Mouse (Mus musculus): Measurements from ENCODE around the gene Tipin. TPM values are rescaled to one million over a fixed set of nuclear protein-coding genes. Genes with fewer than 3 reads are reported as not detected.

Tipin gene
- 278 and 306 TPM in 2 replicates for polyA plus RNA-seq (2014; fragmentation: Nextera tagmentation; extraction: Ambion mirVana)

DNA sequence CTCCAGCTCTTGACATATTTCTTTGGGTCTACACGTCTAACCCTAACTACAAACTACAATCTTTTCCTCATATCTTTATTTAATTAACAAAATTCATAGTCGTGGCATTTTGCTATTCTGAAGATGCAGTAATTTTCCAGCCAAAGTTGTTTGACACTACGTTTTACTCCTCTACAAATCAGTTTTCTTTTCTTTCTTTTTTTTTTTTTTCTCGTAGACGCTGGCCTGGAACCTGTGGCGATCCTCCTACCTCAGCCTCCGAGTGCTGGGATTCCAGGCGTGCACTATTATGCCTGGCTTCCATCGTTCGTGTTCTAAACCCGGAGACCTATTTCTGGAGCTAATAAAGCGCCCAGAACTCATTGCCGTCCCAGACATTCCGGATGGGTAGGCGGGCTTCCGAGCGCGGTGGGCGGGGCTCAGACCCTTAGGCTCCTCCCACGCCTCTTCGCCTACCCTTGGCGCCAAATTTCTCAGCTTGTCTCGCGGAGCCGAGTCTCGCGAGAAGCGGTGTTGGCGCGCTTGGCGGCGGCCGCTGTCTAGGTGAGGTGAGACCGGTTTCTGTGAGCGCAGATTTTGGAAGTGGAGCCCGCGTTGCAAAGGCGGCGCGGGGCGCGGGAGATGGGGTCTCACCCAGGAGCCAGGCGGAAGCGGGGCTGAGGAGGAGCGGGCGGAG, at the start of gene Tipin:
Gene Tipin (plus strand): TSS at position 477 of the 676 bp plus-strand sequence.
- DNase-seq (ENCODE audit: low spot score) (peak; percentile 98), ATAC-seq (replicated peaks; ENCODE audit: insufficient number of reproducible peaks, low FRiP score, low TSS enrichment, low read depth) (peak; percentile 91)
- peak within 1 kb of the TSS; percentile 47 for H3K4me2 ChIP-seq (ENCODE audit: low read depth, low read length)
- H3K27me3 ChIP-seq (ENCODE audit: control insufficient read depth, insufficient read depth, low read length) = no peaks in the 10 kb centered on the region
- peak within 1 kb of the TSS; percentile 71 for H3K4me3 ChIP-seq (ENCODE audit: low read depth, low read length)
- 3% methylated on average over 46 of the region's 46 CpGs for WGBS
- H3K9me3 ChIP-seq (replicated peaks; ENCODE audit: control insufficient read depth, low read length) = no peaks in the 10 kb centered on the region
- H3K27ac ChIP-seq (replicated peaks; ENCODE audit: low read depth, low read length) = peak within 1 kb of the TSS; percentile 90
- H3K36me3 ChIP-seq (replicated peaks; ENCODE audit: control insufficient read depth, insufficient read depth, low read depth, low read length) = no peaks in the 10 kb centered on the region
- H3K4me1 ChIP-seq (ENCODE audit: control insufficient read depth, insufficient read depth, low read length) = no peaks in the 10 kb centered on the region
- peak within 1 kb of the TSS; percentile 91 for H3K9ac ChIP-seq (replicated peaks; ENCODE audit: low read length)

DNA sequence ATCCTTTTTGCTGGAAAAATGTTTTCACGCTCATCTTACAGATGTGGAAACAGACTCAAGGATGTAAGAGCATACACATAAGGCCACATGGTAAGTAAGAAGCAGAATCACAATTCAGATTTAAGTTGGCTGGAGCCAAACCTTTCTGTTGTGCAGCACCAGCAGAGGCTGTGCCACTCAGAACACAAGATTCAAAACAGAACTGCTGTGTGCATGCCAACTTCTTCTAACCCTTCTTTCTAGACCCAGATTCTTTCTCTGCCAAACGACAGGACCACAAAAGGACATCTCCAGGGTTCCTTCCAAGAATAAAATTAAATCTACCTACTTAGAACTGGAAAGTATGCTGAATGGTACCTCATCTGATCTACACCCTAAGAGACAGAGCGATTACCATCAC, 49.7 kb upstream of the Tipin start:
- Histone ChIP-seq H3K27ac (replicated peaks; ENCODE audit: low read depth, low read length) (peak overlapping the region; percentile 41; the same call in 1 of the 2 replicates), H3K9ac (replicated peaks; ENCODE audit: low read length) (no peak overlapping the region), H3K9me3 (replicated peaks; ENCODE audit: control insufficient read depth, low read length) (no peaks in the 10 kb centered on the region), H3K4me2 (ENCODE audit: low read depth, low read length) (no peak overlapping the region), H3K4me1 (ENCODE audit: control insufficient read depth, insufficient read depth, low read length) (peaks cover 3% of the 10 kb centered on the region; the same call in 1 of the 2 replicates), H3K4me3 (ENCODE audit: low read depth, low read length) (no peak overlapping the region), H3K27me3 (ENCODE audit: control insufficient read depth, insufficient read depth, low read length) (no peaks in the 10 kb centered on the region), H3K36me3 (replicated peaks; ENCODE audit: control insufficient read depth, insufficient read depth, low read depth, low read length) (no peaks in the 10 kb centered on the region)
- ATAC-seq (replicated peaks; ENCODE audit: insufficient number of reproducible peaks, low FRiP score, low TSS enrichment, low read depth) = no peak
- 82% methylated on average over 3 of the region's 3 CpGs for WGBS
- no peak for DNase-seq (ENCODE audit: low spot score)

DNA sequence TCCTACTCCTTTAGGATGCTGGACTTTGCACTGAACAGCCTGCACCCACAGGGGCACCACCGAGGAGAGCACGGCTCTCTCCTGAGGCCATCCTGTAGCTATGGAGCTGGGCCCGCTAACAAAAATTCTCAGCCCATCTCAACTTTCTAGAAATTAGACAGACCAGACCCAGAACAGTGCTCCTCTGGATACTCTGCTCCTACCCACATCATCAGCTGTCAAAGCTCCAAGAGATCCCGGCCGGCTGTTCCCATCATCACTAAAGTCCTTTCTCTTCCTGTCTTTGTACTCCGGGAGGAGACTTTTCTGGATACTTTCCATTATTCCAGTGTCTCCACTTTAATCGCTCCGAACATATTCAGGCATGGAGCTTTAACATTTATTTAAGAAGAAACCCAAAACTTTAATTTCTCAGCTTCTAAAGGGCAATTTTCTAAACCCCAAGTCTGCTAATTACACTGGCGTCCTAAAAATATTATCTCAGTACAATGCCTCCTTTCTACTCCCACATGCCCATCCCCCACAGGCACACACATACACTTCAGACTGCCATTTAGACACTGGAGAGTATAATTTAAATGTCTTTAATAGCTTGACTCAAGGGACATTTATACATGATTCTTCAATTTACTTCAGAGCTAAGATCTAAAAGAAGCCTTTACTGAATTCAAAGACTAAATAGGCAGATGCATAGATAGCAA, 49.0 kb upstream of the Tipin start:
- no peak overlapping the region for H3K4me3 ChIP-seq (ENCODE audit: low read depth, low read length)
- no peak for ATAC-seq (replicated peaks; ENCODE audit: insufficient number of reproducible peaks, low FRiP score, low TSS enrichment, low read depth)
- H3K4me2 ChIP-seq (ENCODE audit: low read depth, low read length) = no peak overlapping the region
- 43% methylated on average over 9 of the region's 9 CpGs for WGBS
- peak overlapping the region; percentile 31; the same call in 1 of the 2 replicates for H3K27ac ChIP-seq (replicated peaks; ENCODE audit: low read depth, low read length)
- H3K9me3 ChIP-seq (replicated peaks; ENCODE audit: control insufficient read depth, low read length) = no peaks in the 10 kb centered on the region
- no peaks in the 10 kb centered on the region for H3K36me3 ChIP-seq (replicated peaks; ENCODE audit: control insufficient read depth, insufficient read depth, low read depth, low read length)
- H3K9ac ChIP-seq (replicated peaks; ENCODE audit: low read length) = no peak overlapping the region
- peak; percentile 50 for DNase-seq (ENCODE audit: low spot score)
- H3K4me1 ChIP-seq (ENCODE audit: control insufficient read depth, insufficient read depth, low read length) = peaks cover 3% of the 10 kb centered on the region; the same call in 1 of the 2 replicates
- H3K27me3 ChIP-seq (ENCODE audit: control insufficient read depth, insufficient read depth, low read length) = no peaks in the 10 kb centered on the region

DNA sequence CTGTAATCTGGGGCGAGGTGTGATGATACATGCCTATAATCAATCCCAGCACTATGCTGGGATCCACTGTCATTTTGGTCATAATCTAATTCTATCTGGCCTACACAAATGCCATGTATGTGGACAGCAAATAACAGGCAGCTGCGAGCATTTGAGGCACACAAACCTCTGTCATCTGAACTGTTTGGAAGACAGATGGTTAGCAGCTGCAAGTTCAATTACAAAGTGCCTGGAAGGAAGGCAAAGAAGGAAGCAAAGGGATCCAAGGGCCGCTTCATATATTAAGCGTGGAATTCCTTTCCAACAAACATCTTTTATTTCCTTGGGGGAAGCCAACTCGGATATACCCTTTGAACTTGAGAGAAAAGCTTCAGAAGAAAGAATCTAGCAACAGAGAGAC, 47.7 kb upstream of the Tipin start:
- no peaks in the 10 kb centered on the region for H3K36me3 ChIP-seq (replicated peaks; ENCODE audit: control insufficient read depth, insufficient read depth, low read depth, low read length)
- H3K4me2 ChIP-seq (ENCODE audit: low read depth, low read length) = no peak overlapping the region
- H3K27ac ChIP-seq (replicated peaks; ENCODE audit: low read depth, low read length) = no peak overlapping the region; the same call in 1 of the 2 replicates
- WGBS = 34% methylated on average over 5 of the region's 5 CpGs
- ATAC-seq (replicated peaks; ENCODE audit: insufficient number of reproducible peaks, low FRiP score, low TSS enrichment, low read depth) (no peak), DNase-seq (ENCODE audit: low spot score) (peak; percentile 72)
- H3K4me1 ChIP-seq (ENCODE audit: control insufficient read depth, insufficient read depth, low read length) = peaks cover 3% of the 10 kb centered on the region; the same call in 1 of the 2 replicates
- no peak overlapping the region for H3K9ac ChIP-seq (replicated peaks; ENCODE audit: low read length)
- no peaks in the 10 kb centered on the region for H3K27me3 ChIP-seq (ENCODE audit: control insufficient read depth, insufficient read depth, low read length)
- H3K4me3 ChIP-seq (ENCODE audit: low read depth, low read length) = no peak overlapping the region
- H3K9me3 ChIP-seq (replicated peaks; ENCODE audit: control insufficient read depth, low read length) = no peaks in the 10 kb centered on the region

DNA sequence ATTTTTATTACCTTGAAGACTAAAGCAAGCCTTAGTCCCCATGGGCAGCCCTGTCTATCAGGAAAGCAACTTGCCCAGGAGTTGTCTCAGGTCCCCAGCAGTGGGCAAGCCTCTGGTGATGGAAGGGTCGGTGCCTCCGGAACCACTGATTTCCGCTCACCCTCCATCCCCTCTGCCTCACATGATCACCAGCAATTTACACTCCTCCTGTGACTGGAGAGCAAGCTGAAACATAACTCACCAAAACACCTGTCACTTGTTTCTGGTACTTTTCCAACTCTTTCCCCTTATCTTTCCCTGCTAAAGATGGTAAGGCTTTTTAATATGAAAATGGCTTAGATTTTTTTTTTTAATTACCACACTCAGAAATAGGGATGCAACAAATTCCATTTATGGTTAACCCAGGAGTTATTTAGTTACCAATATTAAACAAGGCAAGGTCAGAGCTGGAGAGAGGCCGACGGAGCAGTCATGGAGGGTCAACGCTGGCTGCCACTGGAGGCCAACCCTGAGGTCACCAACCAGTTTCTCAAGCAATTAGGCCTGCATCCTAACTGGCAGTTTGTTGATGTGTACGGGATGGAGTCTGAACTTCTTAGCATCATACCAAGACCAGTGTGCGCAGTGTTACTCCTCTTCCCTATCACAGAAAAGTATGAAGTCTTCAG, 46.5 kb upstream of the Tipin start, which contains the start of gene Uchl4:
Gene Uchl4 (plus strand): TSS at position 434 of the 668 bp plus-strand sequence.
- DNase-seq (ENCODE audit: low spot score) = no peak
- Histone ChIP-seq H3K27ac (replicated peaks; ENCODE audit: low read depth, low read length) (peak within 1 kb of the TSS; percentile 16; the same call in 1 of the 2 replicates), H3K27me3 (ENCODE audit: control insufficient read depth, insufficient read depth, low read length) (no peaks in the 10 kb centered on the region), H3K9ac (replicated peaks; ENCODE audit: low read length) (no peak within 1 kb of the TSS), H3K4me3 (ENCODE audit: low read depth, low read length) (no peak within 1 kb of the TSS), H3K36me3 (replicated peaks; ENCODE audit: control insufficient read depth, insufficient read depth, low read depth, low read length) (no peaks in the 10 kb centered on the region), H3K4me2 (ENCODE audit: low read depth, low read length) (no peak within 1 kb of the TSS), H3K4me1 (ENCODE audit: control insufficient read depth, insufficient read depth, low read length) (peaks cover 3% of the 10 kb centered on the region; the same call in 1 of the 2 replicates), H3K9me3 (replicated peaks; ENCODE audit: control insufficient read depth, low read length) (no peaks in the 10 kb centered on the region)
- WGBS = 61% methylated on average over 8 of the region's 8 CpGs
- ATAC-seq (replicated peaks; ENCODE audit: insufficient number of reproducible peaks, low FRiP score, low TSS enrichment, low read depth) = no peak

DNA sequence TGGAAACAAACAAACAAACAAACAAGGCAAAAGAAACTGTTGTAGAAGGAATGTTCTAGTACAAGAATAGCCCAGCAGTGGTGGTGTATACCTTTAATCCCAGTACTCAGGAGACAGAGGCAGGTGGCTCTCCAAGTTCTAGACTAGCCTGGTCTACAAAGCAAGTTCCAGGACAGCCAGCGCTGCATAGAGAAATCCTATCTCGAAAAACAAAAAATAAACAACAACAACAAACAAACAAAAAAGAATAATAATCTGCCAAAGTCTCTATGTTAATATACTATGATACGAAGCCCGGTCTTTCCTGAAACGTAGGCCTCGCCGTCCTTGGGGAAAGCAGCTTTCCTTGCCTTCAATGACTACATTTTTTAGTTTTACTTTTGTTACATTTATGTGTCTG, 45.3 kb upstream of the Tipin start:
- no peak overlapping the region for H3K9ac ChIP-seq (replicated peaks; ENCODE audit: low read length)
- no peak overlapping the region for H3K4me2 ChIP-seq (ENCODE audit: low read depth, low read length)
- peaks cover 3% of the 10 kb centered on the region; the same call in 1 of the 2 replicates for H3K4me1 ChIP-seq (ENCODE audit: control insufficient read depth, insufficient read depth, low read length)
- H3K36me3 ChIP-seq (replicated peaks; ENCODE audit: control insufficient read depth, insufficient read depth, low read depth, low read length) = no peaks in the 10 kb centered on the region
- no peaks in the 10 kb centered on the region for H3K9me3 ChIP-seq (replicated peaks; ENCODE audit: control insufficient read depth, low read length)
- ATAC-seq (replicated peaks; ENCODE audit: insufficient number of reproducible peaks, low FRiP score, low TSS enrichment, low read depth) = no peak
- 96% methylated on average over 7 of the region's 7 CpGs for WGBS
- no peaks in the 10 kb centered on the region for H3K27me3 ChIP-seq (ENCODE audit: control insufficient read depth, insufficient read depth, low read length)
- DNase-seq (ENCODE audit: low spot score) = no peak
- H3K27ac ChIP-seq (replicated peaks; ENCODE audit: low read depth, low read length) = no peak overlapping the region
- no peak overlapping the region for H3K4me3 ChIP-seq (ENCODE audit: low read depth, low read length)

DNA sequence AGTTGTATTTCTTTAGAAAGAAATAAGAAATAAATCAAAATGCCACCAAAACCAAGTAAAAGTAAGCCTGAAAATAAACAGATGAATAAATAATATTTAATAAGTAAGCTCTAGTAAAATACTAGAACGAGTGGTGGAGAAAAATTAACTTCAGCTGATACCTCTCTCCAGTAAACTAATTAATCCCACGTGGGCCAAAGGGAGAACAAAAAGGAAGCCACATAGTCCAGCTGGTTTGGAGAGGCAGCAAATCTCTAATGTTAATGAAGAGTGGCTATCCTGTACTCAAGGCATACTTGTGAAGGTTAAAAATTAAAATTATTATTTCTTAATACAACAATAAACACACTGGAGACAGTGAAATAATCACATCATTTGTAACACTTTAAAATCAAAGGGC, 41.3 kb upstream of the Tipin start:
- H3K4me3 ChIP-seq (ENCODE audit: low read depth, low read length) = no peak overlapping the region
- H3K36me3 ChIP-seq (replicated peaks; ENCODE audit: control insufficient read depth, insufficient read depth, low read depth, low read length) = no peaks in the 10 kb centered on the region
- H3K27ac ChIP-seq (replicated peaks; ENCODE audit: low read depth, low read length) = no peak overlapping the region
- no peak for ATAC-seq (replicated peaks; ENCODE audit: insufficient number of reproducible peaks, low FRiP score, low TSS enrichment, low read depth)
- H3K4me2 ChIP-seq (ENCODE audit: low read depth, low read length) = no peak overlapping the region
- no peak overlapping the region for H3K9ac ChIP-seq (replicated peaks; ENCODE audit: low read length)
- no peaks in the 10 kb centered on the region for H3K27me3 ChIP-seq (ENCODE audit: control insufficient read depth, insufficient read depth, low read length)
- peak; percentile 49 for DNase-seq (ENCODE audit: low spot score)
- no peaks in the 10 kb centered on the region for H3K4me1 ChIP-seq (ENCODE audit: control insufficient read depth, insufficient read depth, low read length)
- no peaks in the 10 kb centered on the region for H3K9me3 ChIP-seq (replicated peaks; ENCODE audit: control insufficient read depth, low read length)
- 16% methylated on average over 2 of the region's 2 CpGs for WGBS

Measured in embryonic facial prominence, embryonic 11.5 days (tissue).